Mouse (Mus musculus) kidney, embryonic 14.5 days (tissue): ENCODE data around the gene Slc38a6. TPM values are rescaled to one million over a fixed set of nuclear protein-coding genes. Genes with fewer than 3 reads are reported as not detected.

Experiments
- ATAC-seq: fragments of 200-750 bp; cut with Nextera tagmentation; 2 replicates; pipeline ENCODE4 v1.8.0; 2017; ENCODE audit warnings: moderate number of reproducible peaks, mild to moderate bottlenecking, moderate TSS enrichment, moderate library complexity; ENCODE audit not compliant: low FRiP score, low TSS enrichment
- H3K27ac ChIP-seq: fragments of 300-500 bp; sonication (generic); 2 replicates; pipeline ENCODE4 v1.5.1; 2014; ENCODE audit warnings: low read depth, mild to moderate bottlenecking, low read length, moderate library complexity, mixed read lengths
- H3K27me3 ChIP-seq: fragments of 300-500 bp; sonication (generic); 2 replicates; pipeline ENCODE4 v1.6.1; 2014; ENCODE audit warnings: mild to moderate bottlenecking, low read length; ENCODE audit not compliant: control insufficient read depth, insufficient read depth
- H3K36me3 ChIP-seq: fragments of 300-500 bp; sonication (generic); 2 replicates; pipeline ENCODE4 v1.6.1; 2014; ENCODE audit warnings: low read length, mixed read lengths; ENCODE audit not compliant: control insufficient read depth, insufficient read depth
- H3K4me1 ChIP-seq: fragments of 300-500 bp; sonication (generic); 2 replicates; pipeline ENCODE4 v1.6.1; 2014; ENCODE audit warnings: low read length, mixed read lengths; ENCODE audit not compliant: control insufficient read depth, insufficient read depth
- H3K4me2 ChIP-seq: fragments of 300-500 bp; sonication (generic); replicated peaks from 2 replicates; pipeline ENCODE4 v1.6.1; 2014; ENCODE audit warnings: low read depth, mild to moderate bottlenecking, low read length
- H3K4me3 ChIP-seq: fragments of 300-500 bp; sonication (generic); 2 replicates; pipeline ENCODE4 v1.5.1; 2014; ENCODE audit warnings: mild to moderate bottlenecking, low read length
- H3K9ac ChIP-seq: fragments of 300-500 bp; sonication (generic); 2 replicates; pipeline ENCODE4 v1.6.1; 2014; ENCODE audit warnings: low read depth, mild to moderate bottlenecking, low read length, moderate library complexity
- H3K9me3 ChIP-seq: fragments of 300-500 bp; sonication (generic); 2 replicates; pipeline ENCODE4 v1.6.1; 2016; ENCODE audit warnings: low read length; ENCODE audit not compliant: control insufficient read depth
- WGBS: fragments of 180-500 bp; shearing (Covaris S2); extraction: QIAGEN DNeasy Blood & Tissue Kit; methylation state at CpG from one replicate; pipeline ENCODE4 v1.1.7; 2014; 5-methylcytosine and 5-hydroxymethylcytosine counted together
- polyA plus RNA-seq: library from polyadenylated mRNA; unstranded; fragments of >200 nt; fragmentation: Nextera tagmentation; extraction: Ambion mirVana; gene quantifications from 2 replicates; pipeline ENCODE4 v1.2.1, GENCODE M21; 2014

The Slc38a6 gene
- polyA plus RNA-seq, 1 experiment from 2014 or later, result 11.1 TPM

DNA sequence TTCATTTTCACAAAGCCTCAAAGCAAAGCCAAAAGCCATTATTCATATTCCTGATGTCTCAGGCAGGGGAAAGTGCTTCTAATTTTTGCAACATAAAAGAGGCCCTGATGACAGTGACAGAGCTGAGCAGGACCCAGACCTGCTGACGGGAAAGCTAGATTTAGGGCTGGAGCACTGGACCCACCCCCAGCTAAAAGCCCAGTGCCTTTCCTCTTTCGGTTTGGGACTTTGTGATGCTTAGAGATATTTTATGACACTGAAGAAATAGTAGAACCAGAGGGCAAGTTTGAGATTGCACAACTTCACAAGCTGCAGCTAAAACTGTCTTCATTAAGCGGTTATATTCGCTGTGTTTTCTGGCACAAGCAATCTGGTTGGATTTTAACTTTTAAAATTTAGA lies 18.1 kb downstream of the Slc38a6 start:
- ATAC-seq, result no peak

DNA sequence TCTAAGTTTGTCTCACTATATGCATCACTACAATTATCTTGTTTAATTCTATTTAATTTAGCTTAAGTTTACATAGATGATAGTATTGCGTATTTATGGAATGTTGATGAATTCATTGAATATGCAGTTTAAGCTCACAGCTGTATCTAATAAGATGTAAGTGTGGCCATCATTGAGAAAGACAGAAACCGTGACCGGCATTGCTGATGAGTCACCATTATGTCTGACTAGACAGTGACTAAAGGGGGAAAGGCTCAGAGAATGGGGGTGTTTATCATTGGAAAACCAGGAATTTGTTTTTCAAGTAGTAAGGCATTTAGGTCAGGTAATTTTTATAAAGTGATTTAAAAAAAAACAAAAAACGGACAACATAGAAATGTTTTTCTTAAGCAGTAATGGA lies 21.2 kb downstream of the Slc38a6 start:
- H3K4me2 ChIP-seq, result no peak overlapping the region

More for the DNA sequence above, 18.1 kb downstream of the Slc38a6 start:
- H3K9me3 ChIP-seq, result no peaks in the 10 kb centered on the region
- 55% methylated on average over 4 of the region's 4 CpGs for WGBS
- H3K27me3 ChIP-seq, result no peaks in the 10 kb centered on the region
- H3K36me3 ChIP-seq, result no peaks in the 10 kb centered on the region
- H3K4me2 ChIP-seq, result no peak overlapping the region
- no peaks in the 10 kb centered on the region for H3K4me1 ChIP-seq
- no peak overlapping the region for H3K27ac ChIP-seq
- H3K4me3 ChIP-seq, result no peak overlapping the region
- H3K9ac ChIP-seq, result no peak overlapping the region

DNA sequence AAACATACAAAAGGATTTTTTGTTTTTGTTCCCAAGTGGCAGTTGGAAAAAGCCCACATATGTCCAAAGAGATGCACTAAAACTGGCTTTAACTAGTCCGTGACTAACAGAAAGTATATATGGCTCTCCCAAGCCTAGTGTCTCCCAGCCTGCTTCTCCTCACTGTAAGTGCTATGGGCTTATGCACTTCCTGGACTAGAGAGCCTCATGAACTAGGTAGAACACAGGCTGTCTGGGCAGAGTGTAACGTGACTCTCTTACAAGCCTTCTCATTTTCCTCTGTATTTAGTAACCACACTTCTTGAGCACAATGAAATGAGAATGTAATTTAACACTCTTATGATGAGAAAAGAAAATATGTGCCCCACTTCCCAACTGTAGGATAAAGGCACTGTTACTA lies 22.1 kb downstream of the Slc38a6 start:
- Histone ChIP-seq H3K9me3 (no peaks in the 10 kb centered on the region), H3K36me3 (no peaks in the 10 kb centered on the region), H3K4me1 (no peaks in the 10 kb centered on the region), H3K27me3 (no peaks in the 10 kb centered on the region), H3K27ac (no peak overlapping the region), H3K4me2 (no peak overlapping the region), H3K4me3 (no peak overlapping the region), H3K9ac (no peak overlapping the region)
- WGBS, result 62% methylated on average over 2 of the region's 2 CpGs
- ATAC-seq, result no peak

More for the DNA sequence above, 21.2 kb downstream of the Slc38a6 start:
- no peaks in the 10 kb centered on the region for H3K27me3 ChIP-seq
- WGBS, result 96% methylated on average over 4 of the region's 4 CpGs
- no peak overlapping the region for H3K27ac ChIP-seq
- H3K4me3 ChIP-seq, result no peak overlapping the region
- no peaks in the 10 kb centered on the region for H3K9me3 ChIP-seq
- no peaks in the 10 kb centered on the region for H3K36me3 ChIP-seq
- ATAC-seq, result no peak
- no peak overlapping the region for H3K9ac ChIP-seq
- no peaks in the 10 kb centered on the region for H3K4me1 ChIP-seq

DNA sequence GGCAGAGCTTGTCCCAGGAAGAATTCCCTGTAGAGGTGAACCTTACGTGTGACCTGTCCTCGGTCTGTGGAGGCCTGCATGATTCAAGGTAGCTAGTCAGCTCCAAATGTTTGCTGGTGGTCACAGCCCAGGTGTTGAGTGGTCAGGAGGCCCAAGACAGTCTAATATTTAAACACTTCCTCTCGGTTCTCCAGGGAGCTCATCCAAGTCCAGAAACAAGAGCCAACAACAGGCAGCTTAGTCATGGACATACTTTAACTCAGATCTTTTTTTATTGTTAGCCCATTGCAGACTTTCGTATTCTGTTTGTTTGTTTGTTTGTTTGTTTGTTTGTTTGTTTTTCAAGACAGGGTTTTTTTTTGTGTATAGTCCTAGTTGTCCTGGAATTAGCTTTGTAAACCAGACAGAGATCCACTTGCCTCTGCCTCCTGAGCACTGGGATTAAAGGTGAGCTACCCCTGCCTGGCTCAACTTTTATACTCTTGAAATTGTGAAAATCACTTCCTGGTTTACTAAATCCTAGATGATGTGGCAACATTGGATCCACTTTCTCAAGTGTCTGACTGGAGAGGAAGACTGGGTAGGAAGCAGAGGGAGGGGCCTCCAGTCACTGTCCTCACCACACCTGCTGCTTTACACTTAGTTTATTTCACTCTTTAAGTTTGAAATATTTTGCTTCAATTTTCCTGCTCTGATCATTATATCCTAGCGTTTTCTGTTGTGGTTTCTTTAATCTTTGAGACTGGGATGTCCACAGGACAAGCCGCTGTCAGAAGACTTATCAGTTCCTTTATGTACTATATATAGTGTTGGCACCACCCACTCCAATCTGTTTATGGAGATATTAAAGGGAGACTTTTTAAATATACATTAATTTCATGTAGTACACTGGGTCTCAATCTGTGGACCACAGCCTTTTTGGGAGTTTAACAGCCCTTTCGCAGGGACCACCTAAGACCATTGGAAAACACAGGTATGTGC lies 31.4 kb downstream of the Slc38a6 start:
- no peak overlapping the region for H3K27ac ChIP-seq
- no peaks in the 10 kb centered on the region for H3K36me3 ChIP-seq
- 93% methylated on average over 7 of the region's 7 CpGs for WGBS
- H3K9ac ChIP-seq, result no peak overlapping the region
- no peaks in the 10 kb centered on the region for H3K27me3 ChIP-seq
- no peaks in the 10 kb centered on the region for H3K9me3 ChIP-seq
- H3K4me1 ChIP-seq, result no peaks in the 10 kb centered on the region
- ATAC-seq, result no peak
- H3K4me2 ChIP-seq, result no peak overlapping the region
- no peak overlapping the region for H3K4me3 ChIP-seq

DNA sequence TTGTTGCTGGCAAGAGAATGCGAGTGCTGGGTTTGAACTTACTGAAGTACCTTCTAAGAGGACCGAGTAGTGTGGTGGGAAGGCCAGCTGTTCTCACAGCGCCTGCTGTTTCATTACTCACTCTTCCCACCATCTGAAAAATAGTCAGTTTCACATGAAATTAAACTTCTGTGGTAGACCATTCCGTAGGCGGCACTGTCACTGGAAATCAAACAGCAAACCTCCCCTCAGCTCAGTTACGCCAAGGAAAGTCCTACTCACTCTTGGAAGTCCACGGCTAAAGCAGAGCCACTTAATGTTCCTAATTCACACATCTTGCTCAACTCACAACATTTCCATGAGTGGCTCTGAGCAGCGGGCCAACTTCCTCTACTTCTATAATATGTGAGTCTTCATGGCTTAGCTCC lies 37.6 kb downstream of the Slc38a6 start:
- WGBS, result 89% methylated on average over 8 of the region's 8 CpGs

DNA sequence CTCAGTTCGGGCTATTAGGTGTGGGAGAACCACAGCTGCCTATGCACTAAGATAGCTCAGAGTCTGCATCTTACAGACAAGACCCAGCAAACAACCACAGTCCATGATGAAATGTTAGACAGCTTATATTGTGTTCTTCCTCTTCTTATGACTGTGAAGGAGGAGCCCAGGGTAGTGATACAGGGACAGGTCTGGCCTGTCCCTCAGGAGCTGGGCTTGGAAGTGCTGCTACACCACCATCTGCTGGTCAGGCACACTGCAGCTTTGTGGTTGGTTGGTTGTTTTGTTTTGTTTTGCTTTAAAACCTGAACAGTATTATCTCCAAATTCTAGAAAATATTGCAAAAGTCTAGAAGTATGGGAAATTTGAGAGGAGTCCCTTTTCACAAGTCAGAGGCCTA lies 38.2 kb downstream of the Slc38a6 start:
- H3K4me3 ChIP-seq, result no peak overlapping the region
- WGBS, result 78% methylated on average over 1 of the region's 1 CpGs
- no peaks in the 10 kb centered on the region for H3K27me3 ChIP-seq
- H3K27ac ChIP-seq, result no peak overlapping the region
- H3K9me3 ChIP-seq, result no peaks in the 10 kb centered on the region
- ATAC-seq, result no peak
- H3K4me1 ChIP-seq, result 0 out of 2 replicates have a peak, but pooled peaks cover 4% of the 10 kb centered on the region
- H3K4me2 ChIP-seq, result no peak overlapping the region
- no peak overlapping the region for H3K9ac ChIP-seq
- H3K36me3 ChIP-seq, result no peaks in the 10 kb centered on the region

More for the DNA sequence above, 37.6 kb downstream of the Slc38a6 start:
- no peak overlapping the region for H3K4me3 ChIP-seq
- H3K36me3 ChIP-seq, result no peaks in the 10 kb centered on the region
- no peak overlapping the region for H3K27ac ChIP-seq
- 0 out of 2 replicates have a peak, but pooled peaks cover 4% of the 10 kb centered on the region for H3K4me1 ChIP-seq
- ATAC-seq, result no peak
- no peaks in the 10 kb centered on the region for H3K9me3 ChIP-seq
- H3K4me2 ChIP-seq, result no peak overlapping the region
- H3K27me3 ChIP-seq, result no peaks in the 10 kb centered on the region
- no peak overlapping the region for H3K9ac ChIP-seq

DNA sequence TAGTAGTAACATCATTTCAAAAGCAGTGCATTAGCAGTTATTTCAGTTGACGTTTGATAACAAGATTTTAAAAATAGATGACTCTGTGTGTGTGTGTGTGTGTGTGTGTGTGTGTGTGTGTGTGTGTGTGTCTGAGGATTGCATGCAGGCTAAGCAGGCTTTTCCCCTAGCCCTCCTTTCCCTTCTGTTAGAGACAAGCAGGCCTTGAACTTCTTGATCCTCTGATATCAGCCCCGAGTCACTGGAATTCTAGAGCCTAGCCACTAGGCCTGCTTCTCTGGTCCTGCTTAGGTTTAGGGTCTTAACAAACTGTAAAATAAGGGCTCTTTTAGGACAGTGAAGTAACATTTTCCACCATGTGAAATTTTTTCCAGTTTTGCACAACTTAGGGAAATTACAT lies 38.6 kb downstream of the Slc38a6 start:
- Histone ChIP-seq H3K4me1 (0 out of 2 replicates have a peak, but pooled peaks cover 4% of the 10 kb centered on the region), H3K27me3 (no peaks in the 10 kb centered on the region), H3K4me3 (no peak overlapping the region), H3K4me2 (no peak overlapping the region), H3K9me3 (no peaks in the 10 kb centered on the region), H3K36me3 (no peaks in the 10 kb centered on the region), H3K27ac (no peak overlapping the region), H3K9ac (no peak overlapping the region)
- WGBS, result 49% methylated on average over 2 of the region's 2 CpGs
- ATAC-seq, result no peak

DNA sequence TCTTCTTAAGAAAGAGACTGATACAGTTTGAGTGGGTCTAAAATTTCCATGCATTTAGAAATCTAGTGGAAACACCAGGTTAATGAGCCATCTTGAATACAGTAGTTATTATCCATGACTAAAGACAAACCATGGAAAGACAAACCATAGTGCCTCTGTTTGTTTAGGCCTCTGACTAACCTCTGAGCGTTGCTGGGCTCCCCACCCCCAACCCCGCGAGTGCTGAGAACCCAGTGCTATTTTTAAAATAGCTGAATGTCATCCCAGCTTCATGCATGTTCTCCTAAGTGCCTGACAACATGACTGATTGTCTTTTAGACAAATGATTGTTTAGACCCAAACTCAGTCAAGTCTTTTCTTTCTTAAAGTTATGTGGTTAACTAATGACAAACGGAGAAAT lies 39.0 kb downstream of the Slc38a6 start:
- H3K36me3 ChIP-seq, result no peaks in the 10 kb centered on the region
- ATAC-seq, result no peak
- no peak overlapping the region for H3K4me3 ChIP-seq
- H3K27me3 ChIP-seq, result no peaks in the 10 kb centered on the region
- no peak overlapping the region for H3K27ac ChIP-seq
- 0 out of 2 replicates have a peak, but pooled peaks cover 4% of the 10 kb centered on the region for H3K4me1 ChIP-seq
- H3K9ac ChIP-seq, result no peak overlapping the region
- no peak overlapping the region for H3K4me2 ChIP-seq
- H3K9me3 ChIP-seq, result no peaks in the 10 kb centered on the region
- 38% methylated on average over 4 of the region's 4 CpGs for WGBS

DNA sequence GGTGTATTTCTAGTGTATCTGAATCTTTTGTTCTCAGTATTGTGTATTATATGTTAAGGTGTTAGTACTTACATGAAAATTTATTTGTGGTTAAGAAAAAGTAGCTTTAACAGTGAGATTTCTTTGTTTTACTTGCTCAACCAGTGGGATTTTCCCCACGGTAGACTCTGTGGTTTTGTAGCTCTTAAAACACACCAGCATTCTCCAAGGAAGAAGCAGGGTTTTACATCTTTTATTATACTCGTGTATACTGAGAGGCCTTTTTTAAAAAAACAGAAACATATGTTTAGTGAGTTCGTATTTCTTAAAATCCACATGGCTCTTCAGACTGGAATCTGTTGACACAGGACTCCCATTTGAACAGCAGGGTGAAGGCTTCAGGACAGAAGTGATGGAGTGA lies 40.8 kb downstream of the Slc38a6 start:
- WGBS, result 67% methylated on average over 3 of the region's 3 CpGs
- H3K27me3 ChIP-seq, result no peaks in the 10 kb centered on the region

More for the DNA sequence above, 40.8 kb downstream of the Slc38a6 start:
- Histone ChIP-seq H3K4me2 (no peak overlapping the region), H3K4me1 (0 out of 2 replicates have a peak, but pooled peaks cover 4% of the 10 kb centered on the region), H3K4me3 (no peak overlapping the region), H3K9me3 (no peaks in the 10 kb centered on the region), H3K27ac (no peak overlapping the region), H3K36me3 (no peaks in the 10 kb centered on the region; the same call in 1 of the 2 replicates), H3K9ac (no peak overlapping the region)
- no peak for ATAC-seq
